Mouse (Mus musculus): ENCODE data around the gene Alk.

GRCm38 (mm10) chr17:72059312-72059711 is 545.1 kb downstream of the Alk start:
- TF ChIP-seq CTCF (IDR thresholded peaks at IDR 0.05; ENCODE audit: borderline replicate concordance, insufficient read depth, low read length) (no peak), POLR2A (IDR thresholded peaks at IDR 0.05; ENCODE audit: low read depth, low read length) (no peak)
